Mouse (Mus musculus) mesoderm, embryonic 11.5 days (tissue): ENCODE data around the gene Igsf10.
"Not testable (repeated sequence)": the region's sequence is repeated elsewhere in the genome, so short reads cannot be mapped to it uniquely, and the experiment has no call there.

Experiments used
- DNase-seq: peaks from one replicate; pipeline ENCODE4 v3.0.0-alpha.2; 2012; ENCODE audit warnings: low read depth, low spot score

The Igsf10 gene

DNA sequence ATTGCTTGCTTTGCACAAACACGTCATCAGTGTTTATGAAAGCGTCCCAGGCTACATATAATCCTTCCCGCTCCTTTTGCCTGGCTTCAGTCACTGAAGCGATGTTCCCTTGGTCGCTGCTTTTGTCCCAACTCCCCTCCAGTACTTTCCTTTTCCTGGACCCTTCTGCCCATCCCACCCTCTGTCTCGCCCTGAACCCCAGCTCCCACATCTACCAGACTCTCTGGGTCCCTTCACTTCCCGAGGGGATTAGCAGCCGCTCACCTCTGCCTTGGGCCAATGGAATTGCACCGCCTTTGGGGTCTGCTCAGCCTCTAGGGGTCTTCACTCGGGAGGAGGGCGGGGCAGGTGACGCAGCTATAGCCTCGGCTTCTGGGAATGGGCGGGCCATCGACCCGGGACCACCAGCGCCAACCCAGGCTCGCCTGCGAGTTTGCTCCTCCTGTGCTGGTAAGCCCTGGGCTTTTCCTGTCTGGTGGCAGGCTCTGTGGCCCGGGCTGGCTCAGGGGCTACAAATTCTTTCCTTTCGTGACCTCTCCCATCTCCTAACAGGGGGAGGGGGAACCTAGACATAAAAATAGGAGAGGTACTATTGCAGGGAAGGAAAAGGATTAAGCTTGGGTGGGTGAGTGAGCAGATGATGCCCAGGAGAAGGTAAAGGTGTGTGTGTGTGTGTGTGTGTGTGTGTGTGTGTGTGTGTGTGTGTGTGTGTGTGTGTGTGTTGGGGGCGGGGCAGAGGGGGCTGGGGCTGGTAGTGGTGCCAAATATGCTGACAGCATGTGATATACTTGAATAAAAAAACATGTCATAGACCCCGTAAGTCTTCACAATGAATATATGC, at the start of gene Igsf10:
TSS of gene Igsf10 (minus strand) at position 330 of the 841 bp plus-strand sequence.
- peak; percentile 88 for DNase-seq

DNA sequence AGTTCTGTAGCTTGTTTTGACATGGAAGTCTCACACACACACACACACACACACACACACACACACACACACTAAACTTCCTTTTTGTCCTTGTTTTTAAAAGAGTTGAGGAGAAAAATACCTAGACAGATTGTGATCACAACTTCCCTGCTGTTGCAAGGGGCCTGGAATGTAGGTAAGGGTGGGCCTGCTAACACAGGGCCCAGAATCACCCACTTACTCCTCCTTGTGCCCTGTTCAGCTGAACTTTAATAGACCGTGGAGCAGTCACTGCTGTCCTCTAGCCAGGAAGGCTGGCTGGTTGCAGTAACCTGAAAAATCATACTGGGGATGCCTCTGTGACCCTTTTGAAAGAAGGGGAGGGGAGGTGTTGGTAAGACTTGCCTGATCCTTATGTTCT, 41.4 kb upstream of the Igsf10 start:
- DNase-seq = no peak

DNA sequence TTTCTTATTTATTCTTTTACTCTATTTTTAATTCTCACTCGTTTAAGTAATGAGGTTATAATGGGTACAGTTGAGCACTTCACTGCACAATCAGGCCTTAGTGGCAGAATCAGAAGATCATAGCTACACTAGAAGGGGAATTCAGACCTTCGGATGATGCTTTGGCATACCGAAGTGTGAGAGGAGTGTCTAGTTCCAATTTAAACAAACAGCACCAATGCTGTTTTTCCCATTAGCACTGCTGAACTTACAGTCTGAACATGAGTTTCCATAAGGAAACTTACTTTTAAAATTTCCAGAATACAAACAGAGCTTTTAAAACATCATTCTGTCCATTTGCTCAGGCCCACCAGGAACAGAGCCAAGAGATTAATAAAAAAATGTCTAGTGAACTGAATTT, 40.8 kb upstream of the Igsf10 start:
- DNase-seq = no peak

DNA sequence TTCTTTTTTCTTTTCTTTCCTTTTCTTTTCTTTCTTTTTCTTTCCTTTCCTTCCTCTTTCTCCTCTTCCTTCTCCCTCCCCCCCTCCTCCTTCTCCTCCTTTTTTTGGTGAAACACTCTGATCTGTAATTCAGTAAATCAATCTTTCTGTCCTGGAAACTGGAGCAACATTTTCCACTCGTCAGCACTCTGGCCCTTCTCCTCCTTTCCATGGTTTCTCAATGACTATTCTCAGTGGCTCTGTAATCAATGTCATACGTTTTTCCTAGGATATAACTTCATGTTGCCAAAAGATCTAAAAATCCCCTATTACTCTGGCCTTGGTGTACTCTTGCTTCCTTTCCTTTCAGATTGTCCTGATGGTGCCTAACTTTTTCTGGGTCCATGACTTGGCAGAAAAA, 40.1 kb upstream of the Igsf10 start:
- DNase-seq = no peak

DNA sequence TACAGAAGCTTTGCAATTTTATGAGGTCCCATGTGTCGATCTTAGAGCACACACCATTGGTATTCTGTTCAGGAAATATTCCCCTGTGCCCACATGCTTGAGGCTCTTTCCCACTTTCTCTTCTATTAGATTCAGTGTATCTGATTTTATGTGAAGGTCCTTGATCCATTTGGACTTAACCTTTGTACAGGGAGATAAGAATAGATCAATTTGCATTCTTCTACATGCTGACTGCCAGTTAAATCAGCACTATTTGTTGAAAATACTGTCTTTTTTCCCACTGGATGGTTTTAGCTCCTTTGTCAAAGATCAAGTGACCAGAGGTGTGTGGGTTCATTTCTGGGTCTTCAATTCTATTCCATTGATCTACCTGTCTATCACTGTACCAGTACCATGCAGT, 34.6 kb upstream of the Igsf10 start:
- not testable (repeated sequence) for DNase-seq

DNA sequence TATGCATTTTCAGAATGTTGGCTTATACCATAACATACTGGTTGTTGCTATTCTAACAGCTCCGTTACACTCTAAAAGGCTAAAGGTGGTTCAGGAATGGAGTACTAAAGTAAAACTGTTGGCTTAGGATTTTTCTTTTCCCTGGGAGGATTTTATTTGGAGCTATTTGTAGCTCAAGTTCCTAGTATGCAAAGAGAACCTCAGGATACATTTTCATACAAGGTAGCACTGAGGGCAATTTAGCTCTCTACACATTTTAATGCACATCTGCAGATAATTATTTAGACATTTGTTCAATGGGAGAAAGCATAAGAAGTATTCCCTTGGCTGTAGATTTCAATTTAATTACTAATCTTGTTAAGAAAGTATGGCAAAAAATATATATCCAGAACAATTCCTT, 17.7 kb upstream of the Igsf10 start:
- DNase-seq = no peak

DNA sequence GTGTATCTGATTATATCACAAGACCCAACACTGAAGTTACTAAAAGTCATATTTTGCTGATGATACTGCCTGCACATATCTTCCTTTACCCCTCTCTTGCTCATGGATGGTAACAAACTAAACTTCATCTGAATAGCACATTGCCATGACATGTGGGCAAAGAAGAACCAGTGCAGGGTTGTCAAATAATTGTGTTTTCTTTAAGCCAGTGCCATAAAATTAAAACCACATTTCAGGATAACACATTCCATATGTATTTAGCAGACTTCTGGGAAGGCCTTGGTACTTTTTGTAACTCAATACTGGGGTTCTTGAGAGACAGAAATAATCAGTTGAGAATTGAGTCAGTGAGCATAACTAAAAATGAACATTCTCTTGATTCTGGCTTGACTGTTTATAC, 15.9 kb upstream of the Igsf10 start:
- DNase-seq = peak; percentile 28

DNA sequence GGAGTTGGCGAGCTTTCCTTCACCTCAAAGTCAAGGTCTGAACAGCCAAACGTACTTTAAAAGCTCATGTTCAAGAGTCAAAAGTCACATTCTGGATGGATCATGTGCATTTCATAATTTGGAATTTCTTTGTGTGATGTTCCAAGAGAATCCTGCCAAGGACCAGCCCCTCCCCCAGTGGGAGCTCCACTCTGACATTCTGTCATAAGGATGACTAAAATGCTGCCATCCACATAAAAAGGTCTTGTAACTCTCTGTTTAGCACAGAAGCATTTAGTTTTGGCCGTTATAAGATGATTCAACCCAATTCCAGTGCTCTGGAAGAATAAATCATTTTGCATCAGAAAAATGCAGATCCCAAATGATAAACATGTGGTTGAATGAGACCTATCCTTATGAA, 10.0 kb upstream of the Igsf10 start:
- DNase-seq = no peak

DNA sequence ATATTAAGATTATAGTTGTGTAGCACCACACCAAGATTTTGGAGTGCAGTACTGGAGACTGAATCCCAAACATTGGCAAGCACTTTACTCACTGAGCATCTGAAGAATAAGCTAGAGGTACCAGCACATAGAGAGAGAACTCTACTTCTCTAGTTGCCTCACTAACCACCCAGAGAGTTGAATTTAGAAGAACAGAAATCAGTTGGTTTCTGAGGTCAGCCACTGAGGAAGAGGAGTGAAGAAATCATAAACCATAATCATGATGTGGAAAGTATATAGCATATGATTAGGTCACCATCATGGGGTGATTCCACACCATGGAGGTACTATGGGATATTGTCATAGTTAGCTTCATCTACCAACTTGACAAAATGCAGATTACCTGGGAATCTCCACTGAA, 7.6 kb upstream of the Igsf10 start:
- no peak for DNase-seq

DNA sequence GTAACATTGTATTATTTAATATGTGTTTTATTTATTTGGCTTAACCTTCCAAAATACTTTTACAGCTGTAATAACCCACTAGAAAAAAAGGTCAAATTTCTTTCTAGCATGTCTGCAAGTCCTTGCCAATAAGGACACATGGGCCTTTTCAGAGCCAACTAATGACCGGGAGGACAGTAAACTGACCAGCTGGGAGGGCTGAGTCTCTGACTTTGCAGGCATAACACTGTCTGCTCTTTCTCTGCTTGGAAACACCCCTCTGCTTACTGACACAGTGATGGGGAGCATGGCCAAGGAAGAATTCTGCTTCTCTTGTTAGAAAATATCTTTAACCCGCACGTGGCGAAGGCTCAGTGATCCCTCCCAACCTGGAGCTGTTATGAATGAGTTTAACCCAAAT, 1.2 kb downstream of the Igsf10 start:
- DNase-seq = no peak

DNA sequence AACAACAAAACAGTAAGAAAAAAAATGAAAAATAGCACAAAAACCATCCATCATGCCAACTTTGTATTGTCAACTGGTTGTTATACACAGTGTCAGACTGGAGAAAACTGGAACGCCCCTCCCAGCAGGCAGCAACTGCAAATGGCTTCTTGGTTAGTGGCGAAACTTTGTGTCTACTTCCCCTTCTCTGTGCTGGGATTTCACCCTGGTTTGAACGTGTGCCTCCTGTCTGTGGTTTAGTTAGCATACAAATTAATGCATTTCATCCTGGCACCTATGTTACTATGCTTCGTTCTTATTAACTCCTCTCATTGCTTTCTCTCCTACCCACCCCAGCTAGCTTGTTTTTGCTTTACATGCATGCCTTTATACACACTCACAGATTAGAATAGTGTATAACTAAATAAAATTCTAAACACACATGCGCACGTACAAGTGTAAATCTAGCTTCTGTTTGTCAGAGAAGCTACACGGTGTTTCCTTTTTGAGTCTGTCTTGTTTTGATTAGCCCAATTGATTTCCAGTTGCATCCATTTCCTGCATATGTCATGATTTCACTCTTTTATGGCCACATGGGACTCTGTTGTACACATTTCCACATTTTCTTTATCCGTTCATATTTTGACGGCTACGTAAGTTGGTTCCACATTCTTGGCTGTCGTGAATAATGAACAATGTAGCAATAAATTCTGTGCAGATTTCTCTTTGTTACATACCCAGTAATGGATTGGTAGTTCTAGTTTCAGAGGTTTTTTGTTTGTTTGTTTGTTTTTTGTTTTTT, 2.4 kb downstream of the Igsf10 start:
- no peak for DNase-seq

DNA sequence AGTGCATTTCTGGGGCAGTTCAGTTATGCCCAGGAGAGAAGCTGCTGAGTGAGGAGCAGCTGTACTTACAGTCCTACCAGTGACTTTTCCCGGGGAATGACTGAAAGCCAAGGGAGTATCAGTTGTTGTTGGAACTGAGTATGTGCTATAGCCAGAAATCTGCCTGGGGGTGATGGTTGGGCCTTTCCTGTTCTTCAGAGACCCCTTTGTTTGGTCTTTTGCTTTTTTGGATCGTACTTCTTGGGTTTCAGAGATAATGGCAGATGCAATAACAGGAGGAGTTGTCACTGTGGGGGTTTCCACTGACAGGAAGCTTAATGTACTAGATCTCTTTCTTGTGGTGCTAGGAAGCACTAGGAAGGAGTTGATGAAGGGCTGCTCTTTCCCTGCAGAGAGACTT, 15.7 kb downstream of the Igsf10 start:
- no peak for DNase-seq

DNA sequence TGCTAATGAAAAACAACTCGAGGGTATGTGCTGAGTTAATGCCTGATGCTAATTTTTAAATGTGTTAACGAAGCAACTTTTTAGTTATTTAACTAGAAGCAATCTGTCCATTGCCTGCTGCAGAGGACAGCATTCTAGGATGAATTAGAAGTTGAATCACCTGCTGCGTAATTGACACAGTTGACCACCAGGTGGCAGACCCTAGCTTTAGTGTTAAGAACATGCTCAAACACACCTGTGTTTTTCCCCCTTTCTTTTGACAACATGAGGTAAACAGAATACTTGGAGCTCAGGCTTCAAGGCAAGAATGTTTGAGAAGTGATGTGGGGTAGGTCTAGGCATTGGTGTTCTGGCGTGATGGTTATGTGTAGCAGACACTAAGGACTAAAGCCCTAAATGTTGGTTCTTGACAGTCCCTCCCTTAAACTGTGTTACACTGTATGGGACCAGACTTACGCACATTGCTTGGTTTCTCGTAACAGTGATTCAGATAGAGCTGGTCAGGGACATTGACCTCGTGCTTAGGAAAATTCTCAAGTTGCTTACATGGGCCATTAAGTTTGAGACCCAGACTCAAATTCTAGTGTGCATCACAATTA, 22.8 kb downstream of the Igsf10 start:
- peak; percentile 53 for DNase-seq

DNA sequence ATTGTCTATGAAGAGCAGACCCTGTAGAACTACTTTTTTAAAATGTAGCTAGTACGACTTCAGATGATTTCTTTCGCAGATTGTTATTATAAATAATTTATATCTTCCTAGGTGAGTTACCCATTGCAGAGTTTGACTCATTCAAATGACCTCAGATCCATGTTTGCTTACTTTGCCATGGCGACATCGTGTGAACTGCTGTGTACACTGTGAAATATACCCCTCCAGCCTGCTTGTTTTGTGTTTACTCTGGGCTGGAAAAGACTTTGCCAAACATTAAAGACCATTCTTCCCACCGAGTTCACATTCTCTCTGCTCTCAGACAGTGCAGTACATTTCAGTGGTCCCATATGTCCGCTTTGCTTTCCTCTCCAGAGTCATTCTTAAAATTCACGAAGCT, 28.1 kb downstream of the Igsf10 start:
- no peak for DNase-seq

DNA sequence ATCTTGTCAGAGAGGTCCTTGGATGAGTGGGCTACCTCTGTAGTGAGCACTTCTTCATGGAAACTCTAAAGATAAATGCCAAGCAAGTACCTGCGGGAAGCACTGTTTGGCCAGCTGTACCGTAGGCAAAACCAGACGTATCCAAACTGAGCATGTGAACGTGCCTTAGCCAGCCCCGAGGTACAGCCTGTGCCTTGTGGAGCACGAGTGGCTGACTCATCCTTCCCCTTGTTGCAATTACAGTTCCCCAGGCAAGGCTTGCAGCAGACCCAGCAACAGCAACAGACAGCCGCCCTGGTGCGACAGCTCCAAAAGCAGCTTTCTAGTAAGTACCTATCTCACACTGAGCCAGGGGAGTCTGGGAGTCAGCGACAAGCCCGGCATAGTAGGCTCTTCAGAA, 31.6 kb downstream of the Igsf10 start:
- DNase-seq = no peak

DNA sequence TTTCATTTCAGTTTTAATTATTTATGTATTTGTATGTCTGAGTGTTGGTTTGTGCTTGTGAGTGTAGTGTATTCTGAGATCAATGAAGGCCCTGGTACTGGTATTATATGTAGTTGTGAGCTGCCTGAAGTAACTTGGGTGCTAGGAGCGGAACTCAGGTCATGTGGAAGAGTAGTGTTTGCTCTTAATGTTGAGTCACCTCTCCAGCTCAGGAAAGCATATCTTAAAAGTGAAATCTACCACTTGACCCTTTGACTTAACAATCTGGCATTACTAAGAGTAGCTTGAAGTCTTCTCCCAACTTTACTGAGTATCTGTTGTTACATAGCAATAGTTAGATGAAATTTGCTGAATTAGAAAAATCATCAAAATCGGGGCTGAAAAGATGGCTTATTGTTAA, 38.7 kb downstream of the Igsf10 start:
- DNase-seq = no peak

DNA sequence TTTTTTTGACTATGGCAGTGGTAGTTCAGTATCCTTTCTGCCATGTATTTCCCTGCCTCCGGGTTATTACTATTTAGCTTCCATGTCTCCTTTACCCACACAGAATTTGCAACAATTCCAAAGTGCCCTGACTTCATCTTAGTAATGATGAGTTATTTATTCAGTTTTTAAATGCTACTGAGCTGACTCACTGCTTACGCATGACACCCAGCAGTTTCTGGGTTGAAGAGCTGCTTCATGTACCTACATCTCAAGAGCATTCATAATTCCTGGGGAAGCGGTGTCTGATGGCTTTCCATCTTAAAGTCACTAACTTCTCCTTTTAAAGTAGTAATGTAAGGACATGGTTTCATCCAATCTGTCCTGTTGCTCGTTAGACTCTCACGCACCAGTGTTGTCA, 39.2 kb downstream of the Igsf10 start:
- DNase-seq = no peak

DNA sequence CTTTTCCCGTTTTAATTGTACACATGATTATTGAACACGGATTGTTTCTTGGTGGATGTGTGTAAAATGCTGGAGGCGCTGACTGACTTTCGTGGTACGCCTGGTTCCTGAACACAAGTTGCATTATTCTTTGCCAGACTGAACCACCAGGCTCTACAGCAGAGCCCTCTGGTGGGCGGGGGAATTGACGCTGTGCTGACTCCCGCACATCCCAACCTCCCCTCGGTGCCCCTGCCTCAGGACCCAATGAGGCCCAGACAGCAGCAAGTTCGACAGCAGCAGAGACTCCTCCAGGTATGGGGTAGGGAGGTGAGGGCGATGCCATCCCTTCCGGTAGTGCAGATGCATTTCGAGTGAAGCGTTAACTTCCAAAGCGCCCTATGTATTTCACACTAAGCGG, 46.5 kb downstream of the Igsf10 start:
- no peak for DNase-seq

DNA sequence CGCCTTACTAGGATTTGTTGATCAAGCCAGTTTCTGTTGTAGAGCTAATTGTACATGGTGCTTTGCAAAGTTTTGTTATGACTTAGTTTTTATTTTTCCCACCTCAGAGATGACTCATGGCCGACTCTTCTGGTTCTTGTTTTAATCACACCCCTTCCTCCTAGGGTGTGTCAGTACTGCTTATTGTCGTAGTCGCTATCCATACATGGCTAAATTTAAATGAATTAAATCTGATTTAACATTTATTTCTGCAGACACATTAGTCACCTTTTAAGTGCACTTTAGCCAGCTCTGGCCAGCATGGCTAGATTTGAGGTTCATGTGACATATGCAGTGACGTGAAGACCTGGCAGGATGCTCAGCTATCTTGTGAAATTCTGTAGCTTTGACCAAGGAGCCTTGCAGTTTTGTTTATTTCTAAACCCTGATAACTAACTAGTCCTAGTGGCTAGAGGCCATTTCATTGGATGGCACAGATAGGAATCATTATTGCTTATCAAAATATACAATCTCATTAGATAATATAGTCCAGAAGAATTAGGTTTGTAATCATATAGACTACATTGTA, 47.5 kb downstream of the Igsf10 start:
- no peak for DNase-seq

DNA sequence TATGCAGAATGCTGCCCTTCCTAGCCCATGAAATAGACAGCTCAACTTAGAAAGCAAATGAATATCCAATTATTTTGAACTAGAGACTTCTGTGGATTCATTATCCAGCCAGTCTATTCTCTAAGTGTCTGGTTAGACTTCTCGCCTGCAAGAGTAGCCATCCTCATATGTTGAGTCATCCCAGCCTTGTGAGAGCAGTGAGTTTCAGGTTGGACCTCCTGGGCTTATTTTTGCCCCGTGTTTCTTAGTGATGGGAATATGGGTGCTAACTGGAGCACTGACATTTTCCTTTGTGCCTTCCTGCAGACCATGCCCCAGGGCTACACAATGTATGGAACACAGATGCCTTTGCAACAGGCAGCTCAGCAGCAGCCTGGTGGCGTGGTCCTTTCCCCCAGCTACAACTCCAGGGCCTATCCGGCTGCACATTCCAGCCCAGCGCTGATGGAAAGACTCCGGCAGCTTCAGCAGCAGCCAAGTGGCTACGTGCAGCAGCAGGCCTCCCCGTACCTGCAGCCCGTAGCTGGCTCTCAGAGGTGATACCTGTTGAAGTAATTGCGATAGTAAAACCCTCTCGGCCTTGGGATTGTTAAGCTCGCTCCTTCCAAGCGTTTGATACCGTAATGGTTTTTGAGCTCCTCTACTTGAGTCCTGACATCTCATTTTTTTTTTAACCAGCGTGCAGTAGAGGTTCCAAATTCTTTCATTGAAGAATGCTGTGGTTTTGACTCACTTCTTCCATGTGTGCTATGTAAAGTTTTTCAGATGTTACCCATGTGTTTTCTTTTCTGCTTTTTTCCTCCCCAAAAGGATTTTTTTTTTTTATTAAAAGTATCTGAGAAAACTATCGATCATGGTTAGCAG, 48.3 kb downstream of the Igsf10 start:
- no peak for DNase-seq

DNA sequence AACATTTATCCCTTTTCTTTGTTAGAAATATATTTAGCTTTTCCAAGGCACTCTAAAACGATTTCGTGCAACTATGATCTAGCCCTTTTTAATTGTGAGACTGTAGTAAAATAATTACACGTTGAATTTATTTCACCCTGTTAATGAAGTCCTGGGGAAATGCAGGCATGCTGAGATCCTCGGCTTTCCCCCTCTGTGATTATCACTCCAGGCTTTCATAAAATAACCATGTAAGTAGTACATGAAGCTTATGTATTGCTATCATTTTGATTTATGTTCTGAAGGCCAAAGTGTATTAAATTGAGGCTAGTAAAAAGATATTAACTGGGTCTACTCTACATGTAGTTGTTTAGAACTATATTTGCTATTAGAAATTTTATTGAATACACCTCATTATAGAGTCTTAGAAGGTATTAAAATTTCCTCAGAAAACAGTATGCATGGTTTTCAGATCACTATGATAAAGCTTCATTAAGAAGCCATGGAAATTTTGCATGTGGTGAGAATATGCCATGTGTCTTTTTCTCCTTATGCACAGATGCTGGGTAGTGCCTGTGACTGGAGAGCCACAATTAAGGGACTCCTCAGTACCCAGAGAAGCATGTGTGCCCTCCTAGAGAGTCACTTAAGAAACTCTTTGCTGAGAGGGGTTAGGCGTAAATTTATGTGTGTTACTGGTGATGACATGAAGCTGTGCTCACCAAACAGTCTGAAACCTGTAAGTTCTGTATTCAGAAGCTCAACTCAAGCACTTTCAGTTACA, 50.6 kb downstream of the Igsf10 start:
- no peak for DNase-seq
